Mouse (Mus musculus): ENCODE measurements around the gene Il22ra1. TPM values are rescaled to one million over a fixed set of nuclear protein-coding genes. Genes with fewer than 3 reads are reported as not detected.

Gene Il22ra1
- polyA plus RNA-seq, 1 experiment: 0.40 TPM

GRCm38 (mm10) chr4:135780255-135780654 lies 52.3 kb downstream of the Il22ra1 start:
- H3K27me3 ChIP-seq (ENCODE audit: control insufficient read depth, insufficient read depth, low read length): no peaks in the 10 kb centered on the region

GRCm38 (mm10) chr4:135781304-135781703 lies 53.3 kb downstream of the Il22ra1 start:
- Histone ChIP-seq H3K36me3 (ENCODE audit: control insufficient read depth, insufficient read depth, low read length) (no peaks in the 10 kb centered on the region), H3K4me3 (ENCODE audit: control insufficient read depth, insufficient read depth, low read length) (no peak overlapping the region), H3K4me1 (replicated peaks; ENCODE audit: control insufficient read depth, insufficient read depth, low read length) (no peaks in the 10 kb centered on the region; the same call in 1 of the 2 replicates), H3K27ac (ENCODE audit: control insufficient read depth, insufficient read depth, low read length) (no peak overlapping the region), H3K27me3 (ENCODE audit: control insufficient read depth, insufficient read depth, low read length) (no peaks in the 10 kb centered on the region)
- DNase-seq: no peak
- WGBS: 92% methylated on average over 5 of the region's 5 CpGs
- TF ChIP-seq POLR2A (IDR thresholded peaks at IDR 0.05; ENCODE audit: control insufficient read depth, extremely low read depth, insufficient read depth, low read length, poor library complexity) (no peak), CTCF (IDR thresholded peaks at IDR 0.05; ENCODE audit: borderline replicate concordance, control insufficient read depth, extremely low read depth, insufficient read depth, low read length, poor library complexity) (no peak)

More at GRCm38 (mm10) chr4:135780255-135780654, 52.3 kb downstream of the Il22ra1 start:
- Histone ChIP-seq H3K27ac (ENCODE audit: control insufficient read depth, insufficient read depth, low read length) (no peak overlapping the region), H3K4me1 (replicated peaks; ENCODE audit: control insufficient read depth, insufficient read depth, low read length) (no peaks in the 10 kb centered on the region; the same call in 1 of the 2 replicates), H3K36me3 (ENCODE audit: control insufficient read depth, insufficient read depth, low read length) (no peaks in the 10 kb centered on the region), H3K4me3 (ENCODE audit: control insufficient read depth, insufficient read depth, low read length) (no peak overlapping the region)
- DNase-seq: no peak
- TF ChIP-seq POLR2A (IDR thresholded peaks at IDR 0.05; ENCODE audit: control insufficient read depth, extremely low read depth, insufficient read depth, low read length, poor library complexity): no peak
- TF ChIP-seq CTCF (IDR thresholded peaks at IDR 0.05; ENCODE audit: borderline replicate concordance, control insufficient read depth, extremely low read depth, insufficient read depth, low read length, poor library complexity): no peak
- WGBS: 83% methylated on average over 3 of the region's 3 CpGs

- H3K4me1 ChIP-seq (replicated peaks; ENCODE audit: control insufficient read depth, insufficient read depth, low read length): no peaks in the 10 kb centered on the region
- no peak for TF ChIP-seq CTCF (IDR thresholded peaks at IDR 0.05; ENCODE audit: borderline replicate concordance, control insufficient read depth, extremely low read depth, insufficient read depth, low read length, poor library complexity)
- no peak for TF ChIP-seq POLR2A (IDR thresholded peaks at IDR 0.05; ENCODE audit: control insufficient read depth, extremely low read depth, insufficient read depth, low read length, poor library complexity)
- H3K4me3 ChIP-seq (ENCODE audit: control insufficient read depth, insufficient read depth, low read length): no peak overlapping the region
- H3K36me3 ChIP-seq (ENCODE audit: control insufficient read depth, insufficient read depth, low read length): no peaks in the 10 kb centered on the region
- H3K27ac ChIP-seq (ENCODE audit: control insufficient read depth, insufficient read depth, low read length): no peak overlapping the region
- H3K27me3 ChIP-seq (ENCODE audit: control insufficient read depth, insufficient read depth, low read length): no peaks in the 10 kb centered on the region
- 91% methylated on average over 5 of the region's 5 CpGs for WGBS
- DNase-seq: no peak
Measured at GRCm38 (mm10) chr4:135786581-135786980, 58.6 kb downstream of the Il22ra1 start.

- H3K27me3 ChIP-seq (ENCODE audit: control insufficient read depth, insufficient read depth, low read length): no peaks in the 10 kb centered on the region
- TF ChIP-seq POLR2A (IDR thresholded peaks at IDR 0.05; ENCODE audit: control insufficient read depth, extremely low read depth, insufficient read depth, low read length, poor library complexity): no peak
- TF ChIP-seq CTCF (IDR thresholded peaks at IDR 0.05; ENCODE audit: borderline replicate concordance, control insufficient read depth, extremely low read depth, insufficient read depth, low read length, poor library complexity): no peak
- no peaks in the 10 kb centered on the region for H3K4me1 ChIP-seq (replicated peaks; ENCODE audit: control insufficient read depth, insufficient read depth, low read length)
- WGBS: 95% methylated on average over 6 of the region's 6 CpGs
- H3K4me3 ChIP-seq (ENCODE audit: control insufficient read depth, insufficient read depth, low read length): no peak overlapping the region
- no peak overlapping the region for H3K27ac ChIP-seq (ENCODE audit: control insufficient read depth, insufficient read depth, low read length)
- DNase-seq: no peak
- H3K36me3 ChIP-seq (ENCODE audit: control insufficient read depth, insufficient read depth, low read length): no peaks in the 10 kb centered on the region
Measured at GRCm38 (mm10) chr4:135787271-135787670, 59.3 kb downstream of the Il22ra1 start.

- TF ChIP-seq POLR2A (IDR thresholded peaks at IDR 0.05; ENCODE audit: control insufficient read depth, extremely low read depth, insufficient read depth, low read length, poor library complexity) (no peak), CTCF (IDR thresholded peaks at IDR 0.05; ENCODE audit: borderline replicate concordance, control insufficient read depth, extremely low read depth, insufficient read depth, low read length, poor library complexity) (no peak)
- Histone ChIP-seq H3K4me1 (replicated peaks; ENCODE audit: control insufficient read depth, insufficient read depth, low read length) (no peaks in the 10 kb centered on the region), H3K4me3 (ENCODE audit: control insufficient read depth, insufficient read depth, low read length) (no peak overlapping the region), H3K27me3 (ENCODE audit: control insufficient read depth, insufficient read depth, low read length) (no peaks in the 10 kb centered on the region), H3K36me3 (ENCODE audit: control insufficient read depth, insufficient read depth, low read length) (no peaks in the 10 kb centered on the region), H3K27ac (ENCODE audit: control insufficient read depth, insufficient read depth, low read length) (no peak overlapping the region)
- no peak for DNase-seq
- 85% methylated on average over 2 of the region's 2 CpGs for WGBS
Measured at GRCm38 (mm10) chr4:135789135-135789534, 61.2 kb downstream of the Il22ra1 start.

- H3K36me3 ChIP-seq (ENCODE audit: control insufficient read depth, insufficient read depth, low read length): no peaks in the 10 kb centered on the region
- DNase-seq: no peak
- no peak overlapping the region for H3K27ac ChIP-seq (ENCODE audit: control insufficient read depth, insufficient read depth, low read length)
- H3K4me3 ChIP-seq (ENCODE audit: control insufficient read depth, insufficient read depth, low read length): no peak overlapping the region
- no peaks in the 10 kb centered on the region for H3K27me3 ChIP-seq (ENCODE audit: control insufficient read depth, insufficient read depth, low read length)
- 95% methylated on average over 5 of the region's 5 CpGs for WGBS
- no peaks in the 10 kb centered on the region for H3K4me1 ChIP-seq (replicated peaks; ENCODE audit: control insufficient read depth, insufficient read depth, low read length)
- TF ChIP-seq POLR2A (IDR thresholded peaks at IDR 0.05; ENCODE audit: control insufficient read depth, extremely low read depth, insufficient read depth, low read length, poor library complexity) (no peak), CTCF (IDR thresholded peaks at IDR 0.05; ENCODE audit: borderline replicate concordance, control insufficient read depth, extremely low read depth, insufficient read depth, low read length, poor library complexity) (no peak)
Measured at GRCm38 (mm10) chr4:135792821-135793220, 64.8 kb downstream of the Il22ra1 start.

- H3K27me3 ChIP-seq (ENCODE audit: control insufficient read depth, insufficient read depth, low read length): no peaks in the 10 kb centered on the region
- H3K27ac ChIP-seq (ENCODE audit: control insufficient read depth, insufficient read depth, low read length): no peak overlapping the region
- H3K36me3 ChIP-seq (ENCODE audit: control insufficient read depth, insufficient read depth, low read length): no peaks in the 10 kb centered on the region
- H3K4me1 ChIP-seq (replicated peaks; ENCODE audit: control insufficient read depth, insufficient read depth, low read length): no peaks in the 10 kb centered on the region
- WGBS: 65% methylated on average over 11 of the region's 11 CpGs
- TF ChIP-seq POLR2A (IDR thresholded peaks at IDR 0.05; ENCODE audit: control insufficient read depth, extremely low read depth, insufficient read depth, low read length, poor library complexity) (no peak), CTCF (IDR thresholded peaks at IDR 0.05; ENCODE audit: borderline replicate concordance, control insufficient read depth, extremely low read depth, insufficient read depth, low read length, poor library complexity) (no peak)
- H3K4me3 ChIP-seq (ENCODE audit: control insufficient read depth, insufficient read depth, low read length): no peak overlapping the region
- no peak for DNase-seq
Measured at GRCm38 (mm10) chr4:135797931-135798330, 70.0 kb downstream of the Il22ra1 start.
